Mouse (Mus musculus) stomach, postnatal 0 days (tissue): ENCODE results near the gene Rabgef1.

Experiments used
- CTCF ChIP-seq: IDR thresholded peaks from 2 replicates; pipeline ENCODE4 v1.5.1; 2016; ENCODE audit warnings: antibody characterized with exemption, low read depth, mild to moderate bottlenecking, moderate library complexity
- EP300 ChIP-seq: optimal IDR thresholded peaks from 2 replicates; pipeline ENCODE3; 2016; ENCODE audit warnings: antibody characterized with exemption

DNA sequence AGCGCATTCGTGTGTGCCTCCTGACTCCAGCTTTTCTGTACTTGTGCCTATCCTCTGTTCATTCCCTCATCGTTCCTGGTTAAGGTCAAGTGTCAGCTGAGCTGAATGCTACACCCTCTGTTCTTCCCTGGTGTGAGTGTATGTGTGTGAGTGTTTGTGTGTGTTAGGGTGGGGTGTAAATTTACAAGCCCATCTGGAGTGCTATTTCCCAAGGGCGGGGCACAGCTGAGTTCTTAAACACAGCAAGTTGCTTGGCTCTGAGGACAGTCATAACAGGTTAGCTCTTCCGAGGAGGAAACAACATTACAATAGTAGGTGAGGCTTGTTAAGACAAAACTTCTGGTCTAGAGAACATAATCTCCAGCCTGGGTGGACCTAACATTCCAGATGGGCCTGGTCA lies 46.7 kb downstream of the Rabgef1 start:
- TF ChIP-seq EP300 (no peak), CTCF (no peak)
